Mouse (Mus musculus) G1E (cell line): Measurements from ENCODE around the gene Zswim4.

ENCODE experiments used
- CTCF ChIP-seq: IDR thresholded peaks from 2 replicates; pipeline ENCODE4 v1.5.1; 2012; ENCODE audit warnings: low read depth, low read length, inconsistent platforms, mixed read lengths
- TAL1 ChIP-seq: conservative IDR thresholded peaks from 2 replicates; pipeline ENCODE4 v1.6.1; 2012; ENCODE audit warnings: low read depth, low read length, inconsistent platforms, mixed read lengths

GRCm38 (mm10) chr8:84203975-84204772, 32.7 kb downstream of the Zswim4 start:
- TF ChIP-seq CTCF = no peak
- no peak for TF ChIP-seq TAL1
